Mouse (Mus musculus) cortical plate, adult 2 months (tissue): ENCODE results near the gene Zmiz2. TPM values are rescaled to one million over a fixed set of nuclear protein-coding genes. Genes with fewer than 3 reads are reported as not detected.
A peak's percentile ranks its signal among the peaks of the same experiment; 100 is the strongest.

ENCODE experiments used
- H3K27ac ChIP-seq: fragments of 200-500 bp; 2 replicates; pipeline ENCODE4 v1.5.1; 2012; ENCODE audit warnings: low read length, control low read depth, inconsistent platforms; ENCODE audit not compliant: insufficient read depth
- H3K4me1 ChIP-seq: fragments of 200-500 bp; 2 replicates; pipeline ENCODE4 v1.6.1; 2011; ENCODE audit warnings: low read length; ENCODE audit not compliant: control insufficient read depth, insufficient read depth
- H3K4me3 ChIP-seq: fragments of 200-500 bp; 2 replicates; pipeline ENCODE4 v1.5.1; 2011; ENCODE audit warnings: mild to moderate bottlenecking, low read length, control low read depth; ENCODE audit not compliant: insufficient read depth
- CTCF ChIP-seq: fragments of 200-500 bp; IDR thresholded peaks from 2 replicates; pipeline ENCODE4 v1.5.1; 2011; ENCODE audit warnings: mild to moderate bottlenecking, control low read depth, low read length; ENCODE audit not compliant: insufficient read depth; ENCODE audit errors: extremely low read depth
- POLR2A ChIP-seq: fragments of 200-500 bp; IDR thresholded peaks from 2 replicates; pipeline ENCODE4 v1.6.1; 2011; ENCODE audit warnings: mild to moderate bottlenecking, low read length, control low read depth; ENCODE audit not compliant: insufficient read depth; ENCODE audit errors: extremely low read depth
- polyA plus RNA-seq: library from polyadenylated mRNA; depleted of rRNA; stranded (reverse); fragments of >200 nt; gene quantifications from 2 replicates; pipeline ENCODE4 v1.2.3, GENCODE M21; 2012; rRNA removed

Zmiz2 gene
- 105 and 108 TPM in 2 replicates for polyA plus RNA-seq

DNA sequence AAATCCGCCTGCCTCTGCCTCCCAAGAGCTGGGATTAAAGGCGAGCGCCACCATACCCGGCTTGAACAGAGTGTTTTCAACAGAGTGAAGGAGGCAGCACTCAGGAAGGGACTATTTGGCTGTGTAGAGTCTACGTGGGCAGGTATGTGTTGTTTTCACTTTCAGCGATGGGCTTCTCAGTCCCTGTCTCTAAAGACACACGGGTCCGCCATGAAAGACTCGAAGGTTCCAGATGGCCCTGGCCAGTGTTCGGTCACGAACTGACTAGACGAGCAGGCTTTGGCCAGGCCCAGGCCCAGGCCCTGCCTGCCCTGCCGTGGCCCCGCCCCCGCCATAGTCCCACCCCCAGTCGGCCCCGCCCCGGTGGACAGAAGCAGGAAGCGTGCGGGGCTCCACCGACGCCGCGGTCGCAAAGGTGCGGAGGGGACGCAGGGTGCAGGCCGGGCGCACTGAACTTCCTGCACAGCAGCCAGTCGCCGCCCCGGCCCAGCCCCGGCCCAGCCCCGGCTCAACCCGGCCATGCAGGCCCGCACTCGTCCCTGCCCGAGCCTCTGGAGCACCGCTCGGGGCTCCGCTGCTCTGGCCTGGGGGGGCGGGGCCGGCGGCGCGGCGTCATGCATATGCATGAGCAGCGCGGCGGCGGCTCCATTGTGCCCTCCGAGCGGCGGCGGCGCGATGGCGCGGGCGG, at the start of gene Zmiz2:
Gene Zmiz2, plus strand, starts transcription at position 349 of the 688 bp plus-strand sequence.
- Histone ChIP-seq H3K27ac (peak within 1 kb of the TSS; percentile 87), H3K4me1 (peaks cover 9% of the 10 kb centered on the region), H3K4me3 (peak within 1 kb of the TSS; percentile 98)
- no peak for TF ChIP-seq CTCF
- TF ChIP-seq POLR2A = 0 out of 2 replicates have a peak, but pooled peaks have one; percentile 53

- TF ChIP-seq CTCF = no peak
- no peak for TF ChIP-seq POLR2A
- H3K27ac ChIP-seq = no peak overlapping the region
- no peak overlapping the region for H3K4me3 ChIP-seq
- no peaks in the 10 kb centered on the region for H3K4me1 ChIP-seq
Measured at GRCm38 (mm10) chr11:6345956-6346355, 42.9 kb upstream of the Zmiz2 start.

GRCm38 (mm10) chr11:6346966-6347365, 41.9 kb upstream of the Zmiz2 start:
- TF ChIP-seq CTCF (no peak), POLR2A (no peak)
- Histone ChIP-seq H3K4me3 (no peak overlapping the region), H3K4me1 (no peaks in the 10 kb centered on the region), H3K27ac (no peak overlapping the region)

DNA sequence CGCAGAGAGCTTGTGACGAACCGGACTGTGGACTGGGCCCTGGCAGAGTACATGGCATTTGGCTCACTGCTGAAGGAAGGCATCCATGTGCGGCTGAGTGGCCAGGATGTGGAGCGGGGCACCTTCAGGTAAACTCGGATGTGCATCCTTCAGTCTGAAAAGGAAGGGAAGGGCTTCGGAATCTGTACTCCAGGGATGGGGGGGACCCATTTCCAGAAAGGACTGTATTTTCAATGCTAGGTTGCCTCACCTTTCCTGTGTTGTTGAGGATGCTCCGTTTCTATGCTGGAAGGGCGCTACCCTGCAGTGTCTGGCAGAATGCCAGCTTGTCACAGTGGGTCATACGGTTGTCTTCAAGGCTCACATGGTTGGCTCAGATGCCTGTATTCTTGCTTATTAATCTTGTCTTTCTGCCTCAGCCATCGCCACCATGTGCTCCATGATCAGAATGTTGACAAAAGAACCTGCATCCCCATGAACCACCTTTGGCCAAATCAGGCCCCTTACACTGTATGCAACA, 40.1 kb upstream of the Zmiz2 start:
- H3K4me3 ChIP-seq = no peak overlapping the region
- H3K27ac ChIP-seq = no peak overlapping the region
- no peaks in the 10 kb centered on the region for H3K4me1 ChIP-seq
- TF ChIP-seq POLR2A = no peak
- no peak for TF ChIP-seq CTCF

GRCm38 (mm10) chr11:6349586-6349985, 39.3 kb upstream of the Zmiz2 start:
- Histone ChIP-seq H3K4me3 (no peak overlapping the region), H3K27ac (no peak overlapping the region), H3K4me1 (no peaks in the 10 kb centered on the region)
- no peak for TF ChIP-seq CTCF
- no peak for TF ChIP-seq POLR2A

GRCm38 (mm10) chr11:6355106-6355505, 33.8 kb upstream of the Zmiz2 start:
- TF ChIP-seq CTCF = no peak
- TF ChIP-seq POLR2A = no peak
- Histone ChIP-seq H3K27ac (no peak overlapping the region), H3K4me1 (no peaks in the 10 kb centered on the region), H3K4me3 (no peak overlapping the region)

DNA sequence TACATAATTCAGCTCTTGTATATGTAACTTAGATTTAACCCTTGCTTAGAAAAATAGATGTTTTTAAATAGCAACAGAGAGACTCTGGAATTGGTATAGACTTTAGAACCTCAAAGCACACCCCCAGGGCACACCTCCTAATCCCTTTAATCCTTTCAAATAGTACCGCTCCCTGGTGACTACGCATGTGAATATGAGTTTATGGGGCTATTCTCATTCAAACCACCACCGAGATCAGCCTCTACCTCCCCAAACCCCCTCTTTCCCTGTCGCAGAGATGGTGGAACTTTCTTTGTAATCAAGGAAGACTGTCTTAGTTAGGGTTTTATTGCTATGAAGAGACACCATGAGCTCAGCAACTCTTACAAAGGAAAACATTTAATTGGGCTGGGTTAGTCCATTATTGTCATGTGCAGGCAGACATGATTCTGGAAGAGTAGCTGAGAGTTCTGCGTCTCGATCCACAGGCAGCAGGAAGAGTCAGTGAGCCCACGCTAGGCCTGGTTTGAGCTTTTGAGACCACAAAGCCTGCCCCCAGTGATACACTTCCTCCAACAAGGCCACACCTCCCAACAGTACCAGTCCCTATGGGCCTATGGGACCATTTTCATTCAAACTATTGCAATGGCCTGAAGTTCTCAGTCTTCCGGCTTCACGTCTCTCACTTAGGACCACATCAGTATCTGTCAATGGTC, 24.1 kb upstream of the Zmiz2 start:
- TF ChIP-seq POLR2A = no peak
- no peak for TF ChIP-seq CTCF
- H3K27ac ChIP-seq = no peak overlapping the region

GRCm38 (mm10) chr11:6365885-6366284, 23.0 kb upstream of the Zmiz2 start:
- Histone ChIP-seq H3K4me1 (no peaks in the 10 kb centered on the region), H3K27ac (no peak overlapping the region), H3K4me3 (no peak overlapping the region)
- no peak for TF ChIP-seq POLR2A
- peak; percentile 76 for TF ChIP-seq CTCF

More for the DNA sequence above, 24.1 kb upstream of the Zmiz2 start:
- Histone ChIP-seq H3K4me3 (no peak overlapping the region), H3K4me1 (no peaks in the 10 kb centered on the region)

- TF ChIP-seq POLR2A (no peak), CTCF (no peak)
- no peak overlapping the region for H3K4me3 ChIP-seq
- H3K4me1 ChIP-seq = no peaks in the 10 kb centered on the region
- no peak overlapping the region for H3K27ac ChIP-seq
Measured at GRCm38 (mm10) chr11:6366434-6366833, 22.4 kb upstream of the Zmiz2 start.
